Mouse (Mus musculus) cerebellum, adult 2 months (tissue): ENCODE measurements around the gene Hoxb4. TPM values are rescaled to one million over a fixed set of nuclear protein-coding genes. Genes with fewer than 3 reads are reported as not detected.

Experiments used
- DNase-seq, 2 experiments: peaks; one replicate each; pipeline ENCODE4 v3.0.0; 2021
- H3K27ac ChIP-seq: fragments of 200-500 bp; 2 replicates; pipeline ENCODE4 v1.5.1; 2012; ENCODE audit warnings: low read length, control low read depth, inconsistent platforms; ENCODE audit not compliant: insufficient read depth
- H3K27me3 ChIP-seq: fragments of 200-500 bp; 2 replicates; pipeline ENCODE4 v1.6.1; 2012; ENCODE audit warnings: inconsistent platforms, mild to moderate bottlenecking, low read length, moderate library complexity; ENCODE audit not compliant: control insufficient read depth, insufficient read depth
- H3K4me1 ChIP-seq: fragments of 200-500 bp; 2 replicates; pipeline ENCODE4 v1.6.1; 2011; ENCODE audit warnings: low read length; ENCODE audit not compliant: control insufficient read depth, insufficient read depth
- H3K4me3 ChIP-seq: fragments of 200-500 bp; replicated peaks from 2 replicates; pipeline ENCODE3; 2011; ENCODE audit warnings: mild to moderate bottlenecking, low read depth, low read length, control low read depth; ENCODE audit not compliant: insufficient read depth
- CTCF ChIP-seq: fragments of 200-500 bp; IDR thresholded peaks from 2 replicates; pipeline ENCODE4 v1.5.1; 2011; ENCODE audit warnings: low read depth, mild to moderate bottlenecking, control low read depth, low read length, moderate library complexity, borderline replicate concordance; ENCODE audit not compliant: insufficient read depth
- POLR2A ChIP-seq: fragments of 200-500 bp; IDR thresholded peaks from 2 replicates; pipeline ENCODE4 v1.6.1; 2011; ENCODE audit warnings: low read length, control low read depth, borderline replicate concordance; ENCODE audit not compliant: insufficient read depth
- WGBS: fragments of 180-500 bp; shearing (Covaris S2); methylation state at CpG from one replicate; pipeline ENCODE4 v1.1.7; 2018; 5-methylcytosine and 5-hydroxymethylcytosine counted together
- polyA plus RNA-seq: library from polyadenylated mRNA; depleted of rRNA; stranded (reverse); fragments of >200 nt; gene quantifications from 2 replicates; pipeline ENCODE4 v1.2.3, GENCODE M21; 2012

The Hoxb4 gene
- polyA plus RNA-seq, 1 experiment: 1.5 TPM

- H3K27me3 ChIP-seq: peaks cover 11% of the 10 kb centered on the region; the same call in 1 of the 2 replicates
Observed at GRCm38 (mm10) chr11:96342576-96342930, 24.5 kb downstream of the Hoxb4 start.

GRCm38 (mm10) chr11:96343206-96343745 is 25.2 kb downstream of the Hoxb4 start:
- Histone ChIP-seq H3K4me3 (no peak overlapping the region), H3K27me3 (peaks cover 12% of the 10 kb centered on the region; the same call in 1 of the 2 replicates), H3K4me1 (no peaks in the 10 kb centered on the region), H3K27ac (no peak overlapping the region)
- DNase-seq: no peak
- whole genome bisulfite sequencing: 8% methylated on average over 2 of the region's 2 CpGs
- no peak for TF ChIP-seq CTCF
- TF ChIP-seq POLR2A: no peak

More at GRCm38 (mm10) chr11:96342576-96342930, 24.5 kb downstream of the Hoxb4 start:
- DNase-seq: no peak
- Histone ChIP-seq H3K4me1 (no peaks in the 10 kb centered on the region), H3K4me3 (no peak overlapping the region), H3K27ac (no peak overlapping the region)
- WGBS: 3% methylated on average over 4 of the region's 4 CpGs
- TF ChIP-seq POLR2A (no peak), CTCF (no peak)

GRCm38 (mm10) chr11:96344061-96344877 is 26.2 kb downstream of the Hoxb4 start:
- DNase-seq: no peak
- Histone ChIP-seq H3K4me3 (no peak overlapping the region), H3K4me1 (no peaks in the 10 kb centered on the region), H3K27ac (no peak overlapping the region), H3K27me3 (peaks cover 12% of the 10 kb centered on the region; the same call in 1 of the 2 replicates)
- TF ChIP-seq CTCF (no peak), POLR2A (no peak)
- 2% methylated on average over 40 of the region's 40 CpGs for WGBS

- H3K4me3 ChIP-seq: no peak overlapping the region
- TF ChIP-seq CTCF (no peak), POLR2A (no peak)
- H3K27ac ChIP-seq: no peak overlapping the region
- H3K27me3 ChIP-seq: peaks cover 12% of the 10 kb centered on the region; the same call in 1 of the 2 replicates
- H3K4me1 ChIP-seq: no peaks in the 10 kb centered on the region
- 5% methylated on average over 6 of the region's 6 CpGs for WGBS
- DNase-seq: no peak
Observed at GRCm38 (mm10) chr11:96344878-96345159, 26.8 kb downstream of the Hoxb4 start.

GRCm38 (mm10) chr11:96345220-96345892 is 27.3 kb downstream of the Hoxb4 start:
- Histone ChIP-seq H3K27ac (no peak overlapping the region), H3K4me3 (no peak overlapping the region), H3K4me1 (no peaks in the 10 kb centered on the region), H3K27me3 (peaks cover 12% of the 10 kb centered on the region; the same call in 1 of the 2 replicates)
- no peak for TF ChIP-seq POLR2A
- no peak for TF ChIP-seq CTCF
- no peak for DNase-seq
- WGBS: 2% methylated on average over 38 of the region's 56 CpGs

- peaks cover 10% of the 10 kb centered on the region; the same call in 1 of the 2 replicates for H3K27me3 ChIP-seq
- H3K27ac ChIP-seq: no peak overlapping the region
- H3K4me3 ChIP-seq: no peak overlapping the region
- no peak for DNase-seq
- 3% methylated on average over 45 of the region's 45 CpGs for WGBS
- TF ChIP-seq CTCF: no peak
- no peak for TF ChIP-seq POLR2A
- no peaks in the 10 kb centered on the region for H3K4me1 ChIP-seq
Observed at GRCm38 (mm10) chr11:96345893-96346806, 28.1 kb downstream of the Hoxb4 start.

GRCm38 (mm10) chr11:96346916-96347520 is 29.0 kb downstream of the Hoxb4 start:
- H3K27me3 ChIP-seq: peaks cover 9% of the 10 kb centered on the region; the same call in 1 of the 2 replicates
- no peak for DNase-seq
- H3K4me1 ChIP-seq: no peaks in the 10 kb centered on the region
- 10% methylated on average over 5 of the region's 5 CpGs for WGBS
- no peak overlapping the region for H3K27ac ChIP-seq
- no peak overlapping the region for H3K4me3 ChIP-seq
- no peak for TF ChIP-seq POLR2A
- no peak for TF ChIP-seq CTCF
